Mouse (Mus musculus): ENCODE measurements at regions not wholly inside any gene's neighbourhood (a gene's known extent, or its start where the extent isn't known, plus 50 kb on each side); places are given as distances from the start of the nearest gene placed in this dataset.

- Histone ChIP-seq H3K27me3 (replicated peaks) (no peaks in the 10 kb centered on the region), H3K4me2 (no peak overlapping the region), H3K4me3 (replicated peaks) (no peak overlapping the region), H3K9me3 (replicated peaks) (no peaks in the 10 kb centered on the region), H3K36me3 (no peaks in the 10 kb centered on the region), H3K9ac (replicated peaks) (no peak overlapping the region), H3K4me1 (no peaks in the 10 kb centered on the region), H3K27ac (replicated peaks) (no peak overlapping the region)
- ATAC-seq (ENCODE audit: low FRiP score), result no peak
- 91% methylated on average over 4 of the region's 4 CpGs for WGBS
These were observed 375.4 kb downstream of the Rps29 start for GRCm38 (mm10) chr12:68783636-68784035.

GRCm38 (mm10) chr12:68775503-68775902, 383.5 kb downstream of the Rps29 start:
- Histone ChIP-seq H3K9me3 (replicated peaks) (no peaks in the 10 kb centered on the region), H3K9ac (replicated peaks) (no peak overlapping the region), H3K4me1 (no peaks in the 10 kb centered on the region), H3K4me3 (replicated peaks) (no peak overlapping the region), H3K27ac (replicated peaks) (no peak overlapping the region), H3K27me3 (replicated peaks) (no peaks in the 10 kb centered on the region), H3K4me2 (no peak overlapping the region), H3K36me3 (no peaks in the 10 kb centered on the region)
- WGBS, result 38% methylated on average over 2 of the region's 2 CpGs
- no peak for ATAC-seq (ENCODE audit: low FRiP score)

GRCm38 (mm10) chr12:68774800-68775199, 384.2 kb downstream of the Rps29 start:
- Histone ChIP-seq H3K27me3 (replicated peaks) (no peaks in the 10 kb centered on the region), H3K4me1 (no peaks in the 10 kb centered on the region), H3K9ac (replicated peaks) (no peak overlapping the region), H3K4me3 (replicated peaks) (no peak overlapping the region), H3K9me3 (replicated peaks) (no peaks in the 10 kb centered on the region), H3K27ac (replicated peaks) (no peak overlapping the region), H3K4me2 (no peak overlapping the region), H3K36me3 (no peaks in the 10 kb centered on the region)
- peak; percentile 31; the same call in 1 of the 2 replicates for ATAC-seq (ENCODE audit: low FRiP score)
- WGBS, result 85% methylated on average over 8 of the region's 8 CpGs

- Histone ChIP-seq H3K27me3 (replicated peaks) (no peaks in the 10 kb centered on the region), H3K27ac (replicated peaks) (no peak overlapping the region), H3K4me3 (replicated peaks) (no peak overlapping the region), H3K9me3 (replicated peaks) (no peaks in the 10 kb centered on the region), H3K4me2 (no peak overlapping the region), H3K9ac (replicated peaks) (no peak overlapping the region), H3K4me1 (no peaks in the 10 kb centered on the region), H3K36me3 (no peaks in the 10 kb centered on the region)
- 83% methylated on average over 7 of the region's 7 CpGs for WGBS
- no peak for ATAC-seq (ENCODE audit: low FRiP score)
These were observed 400.5 kb downstream of the Rps29 start for GRCm38 (mm10) chr12:68758263-68759020.

GRCm38 (mm10) chr12:68728882-68729281, 430.1 kb downstream of the Rps29 start:
- ATAC-seq (ENCODE audit: low FRiP score), result no peak
- Histone ChIP-seq H3K36me3 (no peaks in the 10 kb centered on the region), H3K4me2 (no peak overlapping the region), H3K4me3 (replicated peaks) (no peak overlapping the region), H3K27me3 (replicated peaks) (no peaks in the 10 kb centered on the region), H3K4me1 (no peaks in the 10 kb centered on the region), H3K9ac (replicated peaks) (no peak overlapping the region), H3K9me3 (replicated peaks) (no peaks in the 10 kb centered on the region), H3K27ac (replicated peaks) (no peak overlapping the region)
- 18% methylated on average over 2 of the region's 2 CpGs for WGBS

- no peaks in the 10 kb centered on the region for H3K4me1 ChIP-seq
- H3K27me3 ChIP-seq (replicated peaks), result no peaks in the 10 kb centered on the region
- H3K27ac ChIP-seq (replicated peaks), result no peak overlapping the region
- H3K36me3 ChIP-seq, result no peaks in the 10 kb centered on the region
- no peak overlapping the region for H3K4me2 ChIP-seq
- ATAC-seq (ENCODE audit: low FRiP score), result no peak
- H3K4me3 ChIP-seq (replicated peaks), result no peak overlapping the region
- no peak overlapping the region for H3K9ac ChIP-seq (replicated peaks)
- no peaks in the 10 kb centered on the region for H3K9me3 ChIP-seq (replicated peaks)
These were observed 440.0 kb downstream of the Rps29 start for GRCm38 (mm10) chr12:68718946-68719345.

- Histone ChIP-seq H3K27ac (replicated peaks) (no peak overlapping the region), H3K9ac (replicated peaks) (no peak overlapping the region)
These were observed 464.4 kb downstream of the Rps29 start for GRCm38 (mm10) chr12:68694275-68695267.

GRCm38 (mm10) chr12:68688262-68688661, 470.7 kb downstream of the Rps29 start:
- no peak for ATAC-seq (ENCODE audit: low FRiP score)

More at GRCm38 (mm10) chr12:68694275-68695267, 464.4 kb downstream of the Rps29 start:
- no peak overlapping the region for H3K4me3 ChIP-seq (replicated peaks)
- 0 out of 2 replicates have a peak, but pooled peaks cover 3% of the 10 kb centered on the region for H3K4me1 ChIP-seq
- H3K4me2 ChIP-seq, result no peak overlapping the region
- WGBS, result 50% methylated on average over 11 of the region's 11 CpGs
- peak; percentile 35; the same call in 1 of the 2 replicates for ATAC-seq (ENCODE audit: low FRiP score)
- H3K27me3 ChIP-seq (replicated peaks), result no peaks in the 10 kb centered on the region
- H3K36me3 ChIP-seq, result no peaks in the 10 kb centered on the region
- H3K9me3 ChIP-seq (replicated peaks), result no peaks in the 10 kb centered on the region

GRCm38 (mm10) chr12:68683897-68684296, 475.1 kb downstream of the Rps29 start:
- ATAC-seq (ENCODE audit: low FRiP score), result no peak
- no peak overlapping the region for H3K27ac ChIP-seq (replicated peaks)
- H3K9me3 ChIP-seq (replicated peaks), result no peaks in the 10 kb centered on the region
- H3K4me3 ChIP-seq (replicated peaks), result no peak overlapping the region
- no peaks in the 10 kb centered on the region for H3K36me3 ChIP-seq
- no peaks in the 10 kb centered on the region for H3K4me1 ChIP-seq
- H3K4me2 ChIP-seq, result no peak overlapping the region
- 76% methylated on average over 1 of the region's 1 CpGs for WGBS
- no peaks in the 10 kb centered on the region for H3K27me3 ChIP-seq (replicated peaks)
- H3K9ac ChIP-seq (replicated peaks), result no peak overlapping the region

More at GRCm38 (mm10) chr12:68688262-68688661, 470.7 kb downstream of the Rps29 start:
- H3K27me3 ChIP-seq (replicated peaks), result no peaks in the 10 kb centered on the region
- H3K9me3 ChIP-seq (replicated peaks), result no peaks in the 10 kb centered on the region
- no peaks in the 10 kb centered on the region for H3K36me3 ChIP-seq
- no peak overlapping the region for H3K27ac ChIP-seq (replicated peaks)
- 91% methylated on average over 3 of the region's 3 CpGs for WGBS
- no peak overlapping the region for H3K4me2 ChIP-seq
- H3K4me1 ChIP-seq, result no peaks in the 10 kb centered on the region
- no peak overlapping the region for H3K4me3 ChIP-seq (replicated peaks)
- H3K9ac ChIP-seq (replicated peaks), result no peak overlapping the region

- Histone ChIP-seq H3K36me3 (no peaks in the 10 kb centered on the region), H3K4me3 (replicated peaks) (no peak overlapping the region), H3K27ac (replicated peaks) (no peak overlapping the region), H3K27me3 (replicated peaks) (no peaks in the 10 kb centered on the region), H3K9ac (replicated peaks) (no peak overlapping the region), H3K9me3 (replicated peaks) (no peaks in the 10 kb centered on the region), H3K4me1 (no peaks in the 10 kb centered on the region), H3K4me2 (no peak overlapping the region)
- ATAC-seq (ENCODE audit: low FRiP score), result no peak
- WGBS, result 13% methylated on average over 4 of the region's 4 CpGs
These were observed 475.8 kb downstream of the Rps29 start for GRCm38 (mm10) chr12:68683176-68683575.

GRCm38 (mm10) chr12:68680668-68681067, 478.3 kb downstream of the Rps29 start:
- WGBS, result 95% methylated on average over 3 of the region's 3 CpGs

More at GRCm38 (mm10) chr12:68680668-68681067, 478.3 kb downstream of the Rps29 start:
- Histone ChIP-seq H3K4me2 (no peak overlapping the region), H3K27me3 (replicated peaks) (no peaks in the 10 kb centered on the region), H3K36me3 (no peaks in the 10 kb centered on the region), H3K9ac (replicated peaks) (no peak overlapping the region), H3K27ac (replicated peaks) (no peak overlapping the region), H3K4me3 (replicated peaks) (no peak overlapping the region), H3K9me3 (replicated peaks) (no peaks in the 10 kb centered on the region), H3K4me1 (no peaks in the 10 kb centered on the region)
- ATAC-seq (ENCODE audit: low FRiP score), result no peak

Measured in neural tube, embryonic 15.5 days (tissue).